Mouse (Mus musculus): Measurements from ENCODE around the gene Camk1g. TPM values are rescaled to one million over a fixed set of nuclear protein-coding genes. Genes with fewer than 3 reads are reported as not detected.

The Camk1g gene
- polyA plus RNA-seq, 1 experiment from 2014 or later, result 11.9 TPM

DNA sequence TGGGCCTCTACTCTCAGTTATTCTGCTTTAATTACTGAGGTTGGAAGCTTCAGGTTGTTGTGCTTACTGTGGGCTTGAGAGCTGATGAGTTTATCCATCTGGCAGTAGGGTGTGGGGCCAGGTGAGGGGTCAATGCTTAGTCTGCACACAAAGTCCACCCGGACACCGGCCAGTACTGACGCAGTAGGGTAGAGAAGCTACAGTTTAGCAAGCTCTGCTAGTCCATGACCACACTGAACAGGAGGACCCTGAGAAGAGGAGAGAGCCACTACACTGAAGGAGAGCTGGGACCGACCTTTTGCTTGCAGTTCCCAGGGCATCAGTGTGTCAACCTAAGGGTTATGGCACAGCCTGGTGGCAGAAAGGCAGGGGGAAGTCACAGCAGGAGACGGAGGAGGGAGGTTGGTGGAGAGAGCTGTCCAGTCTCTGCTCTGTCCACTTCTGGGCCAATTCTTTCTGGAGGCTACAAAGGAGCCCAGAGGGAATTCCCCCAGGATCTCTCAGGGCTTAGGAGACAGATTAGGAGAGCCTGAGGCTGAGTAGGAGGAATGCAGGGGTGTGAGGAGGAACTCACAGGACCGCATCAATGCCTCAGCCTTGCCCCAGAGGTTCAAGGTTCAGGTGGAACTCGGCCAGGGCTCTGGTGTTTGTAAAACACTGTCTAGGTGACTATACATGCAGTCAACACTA lies 43.5 kb downstream of the Camk1g start:
- DNase-seq (ENCODE audit: low spot score), result no peak
- WGBS, result 77% methylated on average over 7 of the region's 7 CpGs
- no peak for ATAC-seq (ENCODE audit: low read depth)

GRCm38 (mm10) chr1:193325891-193326290 lies 44.2 kb downstream of the Camk1g start:
- no peaks in the 10 kb centered on the region for H3K36me3 ChIP-seq (ENCODE audit: control insufficient read depth, insufficient read depth, low read length)
- H3K27ac ChIP-seq (replicated peaks; ENCODE audit: low read depth, low read length), result no peak overlapping the region
- ATAC-seq (ENCODE audit: low read depth) (no peak), DNase-seq (ENCODE audit: low spot score) (no peak)
- no peaks in the 10 kb centered on the region for H3K9me3 ChIP-seq (ENCODE audit: control insufficient read depth, low read length)
- no peak overlapping the region for H3K4me2 ChIP-seq (ENCODE audit: low read depth, low read length)
- no peak overlapping the region for H3K4me3 ChIP-seq (ENCODE audit: low read depth, low read length)
- WGBS, result 89% methylated on average over 6 of the region's 6 CpGs
- H3K4me1 ChIP-seq (ENCODE audit: control insufficient read depth, insufficient read depth, low read length), result no peaks in the 10 kb centered on the region
- no peak overlapping the region for H3K9ac ChIP-seq (ENCODE audit: low read depth, low read length)
- H3K27me3 ChIP-seq (replicated peaks; ENCODE audit: control insufficient read depth, insufficient read depth, low read length), result no peaks in the 10 kb centered on the region

More for the DNA sequence above, 43.5 kb downstream of the Camk1g start:
- H3K4me2 ChIP-seq (ENCODE audit: low read depth, low read length), result no peak overlapping the region
- no peak overlapping the region for H3K4me3 ChIP-seq (ENCODE audit: low read depth, low read length)
- no peak overlapping the region for H3K9ac ChIP-seq (ENCODE audit: low read depth, low read length)
- H3K4me1 ChIP-seq (ENCODE audit: control insufficient read depth, insufficient read depth, low read length), result no peaks in the 10 kb centered on the region
- no peaks in the 10 kb centered on the region for H3K27me3 ChIP-seq (replicated peaks; ENCODE audit: control insufficient read depth, insufficient read depth, low read length)
- H3K9me3 ChIP-seq (ENCODE audit: control insufficient read depth, low read length), result no peaks in the 10 kb centered on the region
- H3K36me3 ChIP-seq (ENCODE audit: control insufficient read depth, insufficient read depth, low read length), result no peaks in the 10 kb centered on the region
- H3K27ac ChIP-seq (replicated peaks; ENCODE audit: low read depth, low read length), result no peak overlapping the region

GRCm38 (mm10) chr1:193324224-193324623 lies 45.9 kb downstream of the Camk1g start:
- WGBS, result 32% methylated on average over 2 of the region's 2 CpGs

GRCm38 (mm10) chr1:193323686-193324085 lies 46.4 kb downstream of the Camk1g start:
- H3K4me2 ChIP-seq (ENCODE audit: low read depth, low read length), result no peak overlapping the region
- 94% methylated on average over 6 of the region's 6 CpGs for WGBS

More at GRCm38 (mm10) chr1:193324224-193324623, 45.9 kb downstream of the Camk1g start:
- H3K27ac ChIP-seq (replicated peaks; ENCODE audit: low read depth, low read length), result no peak overlapping the region
- no peaks in the 10 kb centered on the region for H3K27me3 ChIP-seq (replicated peaks; ENCODE audit: control insufficient read depth, insufficient read depth, low read length)
- H3K9ac ChIP-seq (ENCODE audit: low read depth, low read length), result no peak overlapping the region
- no peaks in the 10 kb centered on the region for H3K4me1 ChIP-seq (ENCODE audit: control insufficient read depth, insufficient read depth, low read length)
- no peaks in the 10 kb centered on the region for H3K9me3 ChIP-seq (ENCODE audit: control insufficient read depth, low read length)
- H3K36me3 ChIP-seq (ENCODE audit: control insufficient read depth, insufficient read depth, low read length), result no peaks in the 10 kb centered on the region
- no peak overlapping the region for H3K4me3 ChIP-seq (ENCODE audit: low read depth, low read length)
- no peak overlapping the region for H3K4me2 ChIP-seq (ENCODE audit: low read depth, low read length)
- no peak for ATAC-seq (ENCODE audit: low read depth)
- DNase-seq (ENCODE audit: low spot score), result no peak

DNA sequence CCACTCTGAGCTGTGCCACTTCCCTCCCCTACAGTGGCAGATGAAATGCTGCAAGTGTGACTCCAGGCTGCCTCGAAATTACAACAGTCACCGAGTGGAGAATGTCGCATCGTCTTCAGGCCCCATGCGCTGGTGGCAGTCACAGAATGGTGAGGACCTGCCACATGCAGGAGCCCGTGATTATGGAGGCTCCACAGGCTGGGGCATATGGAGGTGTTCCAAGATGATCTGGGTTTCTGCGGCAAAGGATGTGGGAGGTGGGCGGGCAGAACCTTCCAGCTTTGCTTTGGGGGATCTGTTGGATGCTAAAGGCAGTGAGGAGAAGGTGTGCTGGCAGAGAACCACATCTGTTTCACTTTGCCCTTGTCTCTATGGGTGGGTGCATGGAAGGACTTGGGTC lies 49.7 kb downstream of the Camk1g start:
- Histone ChIP-seq H3K4me3 (ENCODE audit: low read depth, low read length) (no peak overlapping the region), H3K9ac (ENCODE audit: low read depth, low read length) (no peak overlapping the region), H3K27ac (replicated peaks; ENCODE audit: low read depth, low read length) (no peak overlapping the region), H3K4me1 (ENCODE audit: control insufficient read depth, insufficient read depth, low read length) (peaks cover 3% of the 10 kb centered on the region; the same call in 1 of the 2 replicates), H3K9me3 (ENCODE audit: control insufficient read depth, low read length) (no peaks in the 10 kb centered on the region), H3K27me3 (replicated peaks; ENCODE audit: control insufficient read depth, insufficient read depth, low read length) (no peaks in the 10 kb centered on the region), H3K4me2 (ENCODE audit: low read depth, low read length) (no peak overlapping the region), H3K36me3 (ENCODE audit: control insufficient read depth, insufficient read depth, low read length) (no peaks in the 10 kb centered on the region)
- DNase-seq (ENCODE audit: low spot score), result no peak
- 86% methylated on average over 8 of the region's 8 CpGs for WGBS
- ATAC-seq (ENCODE audit: low read depth), result no peak

More at GRCm38 (mm10) chr1:193323686-193324085, 46.4 kb downstream of the Camk1g start:
- Histone ChIP-seq H3K4me1 (ENCODE audit: control insufficient read depth, insufficient read depth, low read length) (no peaks in the 10 kb centered on the region), H3K4me3 (ENCODE audit: low read depth, low read length) (no peak overlapping the region), H3K27ac (replicated peaks; ENCODE audit: low read depth, low read length) (no peak overlapping the region), H3K27me3 (replicated peaks; ENCODE audit: control insufficient read depth, insufficient read depth, low read length) (no peaks in the 10 kb centered on the region), H3K36me3 (ENCODE audit: control insufficient read depth, insufficient read depth, low read length) (no peaks in the 10 kb centered on the region), H3K9me3 (ENCODE audit: control insufficient read depth, low read length) (no peaks in the 10 kb centered on the region), H3K9ac (ENCODE audit: low read depth, low read length) (no peak overlapping the region)
- DNase-seq (ENCODE audit: low spot score) (no peak), ATAC-seq (ENCODE audit: low read depth) (no peak)

GRCm38 (mm10) chr1:193319721-193320120 lies 50.4 kb downstream of the Camk1g start:
- no peaks in the 10 kb centered on the region for H3K9me3 ChIP-seq (ENCODE audit: control insufficient read depth, low read length)
- H3K4me2 ChIP-seq (ENCODE audit: low read depth, low read length), result no peak overlapping the region
- H3K9ac ChIP-seq (ENCODE audit: low read depth, low read length), result no peak overlapping the region
- WGBS, result 63% methylated on average over 3 of the region's 3 CpGs
- no peak overlapping the region for H3K27ac ChIP-seq (replicated peaks; ENCODE audit: low read depth, low read length)
- no peaks in the 10 kb centered on the region for H3K36me3 ChIP-seq (ENCODE audit: control insufficient read depth, insufficient read depth, low read length)
- no peak overlapping the region for H3K4me3 ChIP-seq (ENCODE audit: low read depth, low read length)
- ATAC-seq (ENCODE audit: low read depth) (no peak), DNase-seq (ENCODE audit: low spot score) (no peak)
- H3K4me1 ChIP-seq (ENCODE audit: control insufficient read depth, insufficient read depth, low read length), result peaks cover 3% of the 10 kb centered on the region; the same call in 1 of the 2 replicates
- no peaks in the 10 kb centered on the region for H3K27me3 ChIP-seq (replicated peaks; ENCODE audit: control insufficient read depth, insufficient read depth, low read length)

DNA sequence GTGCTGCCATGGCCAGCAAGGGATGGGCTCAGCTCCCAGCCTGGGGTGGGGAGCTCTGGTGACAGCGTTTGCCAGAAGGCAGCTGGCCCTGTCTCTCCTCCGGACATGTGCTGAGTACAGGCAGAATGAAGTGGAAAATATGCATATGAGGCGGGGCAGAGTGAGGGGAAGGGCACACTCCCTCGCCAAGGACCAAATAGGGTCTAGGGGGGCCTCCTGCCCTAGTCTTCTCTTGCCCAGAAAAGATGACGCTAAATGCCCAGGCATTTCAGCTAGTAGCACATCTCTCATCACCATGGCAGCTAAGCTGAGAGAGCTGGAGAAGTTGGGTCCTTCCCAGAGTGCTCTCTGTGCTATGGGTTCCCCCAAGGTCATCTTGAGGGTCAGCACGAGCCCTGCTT lies 52.9 kb downstream of the Camk1g start:
- Histone ChIP-seq H3K36me3 (ENCODE audit: control insufficient read depth, insufficient read depth, low read length) (no peaks in the 10 kb centered on the region), H3K9me3 (ENCODE audit: control insufficient read depth, low read length) (no peaks in the 10 kb centered on the region), H3K4me2 (ENCODE audit: low read depth, low read length) (no peak overlapping the region), H3K9ac (ENCODE audit: low read depth, low read length) (no peak overlapping the region), H3K27me3 (replicated peaks; ENCODE audit: control insufficient read depth, insufficient read depth, low read length) (no peaks in the 10 kb centered on the region), H3K4me1 (ENCODE audit: control insufficient read depth, insufficient read depth, low read length) (peaks cover 3% of the 10 kb centered on the region; the same call in 1 of the 2 replicates), H3K27ac (replicated peaks; ENCODE audit: low read depth, low read length) (no peak overlapping the region; the same call in 1 of the 2 replicates), H3K4me3 (ENCODE audit: low read depth, low read length) (no peak overlapping the region)
- WGBS, result 34% methylated on average over 6 of the region's 6 CpGs
- DNase-seq (ENCODE audit: low spot score) (peak; percentile 78), ATAC-seq (ENCODE audit: low read depth) (peak; percentile 87)

DNA sequence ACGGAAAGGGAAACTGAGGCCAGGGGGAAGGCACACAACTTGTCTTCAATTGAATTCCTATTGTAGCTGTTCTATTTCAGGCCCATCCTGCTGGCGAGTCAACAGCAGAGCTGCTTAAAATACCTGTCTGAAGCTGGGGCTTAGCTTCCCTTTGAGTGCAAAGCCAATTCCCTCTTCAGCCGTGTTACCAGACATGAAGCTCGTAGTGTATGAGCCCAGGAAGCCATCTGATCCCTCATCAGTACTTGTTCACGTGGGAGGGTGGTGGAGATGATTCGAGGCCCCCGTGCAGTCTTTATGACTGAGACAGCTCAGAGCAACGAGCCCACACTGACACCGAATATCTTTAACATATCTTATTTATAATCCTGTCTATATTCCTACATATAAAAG lies 53.7 kb downstream of the Camk1g start:
- WGBS, result 73% methylated on average over 9 of the region's 9 CpGs
- Histone ChIP-seq H3K9me3 (ENCODE audit: control insufficient read depth, low read length) (no peaks in the 10 kb centered on the region), H3K27me3 (replicated peaks; ENCODE audit: control insufficient read depth, insufficient read depth, low read length) (no peaks in the 10 kb centered on the region), H3K4me1 (ENCODE audit: control insufficient read depth, insufficient read depth, low read length) (peaks cover 3% of the 10 kb centered on the region; the same call in 1 of the 2 replicates), H3K27ac (replicated peaks; ENCODE audit: low read depth, low read length) (no peak overlapping the region; the same call in 1 of the 2 replicates), H3K4me3 (ENCODE audit: low read depth, low read length) (no peak overlapping the region), H3K9ac (ENCODE audit: low read depth, low read length) (no peak overlapping the region), H3K36me3 (ENCODE audit: control insufficient read depth, insufficient read depth, low read length) (no peaks in the 10 kb centered on the region), H3K4me2 (ENCODE audit: low read depth, low read length) (no peak overlapping the region)
- DNase-seq (ENCODE audit: low spot score), result no peak
- ATAC-seq (ENCODE audit: low read depth), result no peak

Measured in embryonic facial prominence, embryonic 14.5 days (tissue).